Mouse (Mus musculus): Measurements from ENCODE around the gene Azin2. TPM values are rescaled to one million over a fixed set of nuclear protein-coding genes. Genes with fewer than 3 reads are reported as not detected.

Azin2 gene
- total and polyA plus RNA-seq, 3 experiments = 0.91 to 2.4 (median 1.7) TPM

- in situ Hi-C loops (cut with MboI; ENCODE audit: low pct_ligation_motif_present, low pct_unique_long_range_greater_than_20kb, low sequenced_read_pairs) = no loop called here
- H3K4me2 ChIP-seq (ENCODE audit: insufficient read depth, low read depth, poor library complexity, severe bottlenecking) = no peak overlapping the region
- H3K9me3 ChIP-seq (replicated peaks; ENCODE audit: low read length) = no peaks in the 10 kb centered on the region
- TF ChIP-seq KAT2A (IDR thresholded peaks at IDR 0.05; ENCODE audit: insufficient replicate concordance, low read length) = no peak
- no peak for TF ChIP-seq ETS1 (conservative IDR thresholded peaks at IDR 0.05; ENCODE audit: low read depth, low read length)
- no peak for TF ChIP-seq POLR2A (IDR thresholded peaks at IDR 0.05; ENCODE audit: low read depth, low read length)
- TF ChIP-seq MXI1 (IDR thresholded peaks at IDR 0.05; ENCODE audit: low read depth, low read length) = no peak
- no peak for TF ChIP-seq MYC (IDR thresholded peaks at IDR 0.05; ENCODE audit: low read depth, low read length)
- no peak for TF ChIP-seq GABPA (IDR thresholded peaks at IDR 0.05; ENCODE audit: insufficient replicate concordance, low read depth, low read length)
- no peak for TF ChIP-seq USF1 (IDR thresholded peaks at IDR 0.05; ENCODE audit: low read depth, low read length)
- no peak for TF ChIP-seq CHD2 (IDR thresholded peaks at IDR 0.05; ENCODE audit: low read length)
- TF ChIP-seq HCFC1 (IDR thresholded peaks at IDR 0.05; ENCODE audit: low read depth, low read length) = no peak
- no peak for TF ChIP-seq JUND (conservative IDR thresholded peaks at IDR 0.05; ENCODE audit: low read depth, low read length)
- no peak for TF ChIP-seq CTCF (conservative IDR thresholded peaks at IDR 0.05 in 1 of 2, IDR thresholded peaks at IDR 0.05 in 1 of 2; ENCODE audit: low read depth in 2 of 2, low read length in 2 of 2)
- TF ChIP-seq MAZ (IDR thresholded peaks at IDR 0.05; ENCODE audit: low read depth, low read length) = no peak
- no peak for TF ChIP-seq TBP (conservative IDR thresholded peaks at IDR 0.05; ENCODE audit: low read depth, low read length)
- TF ChIP-seq TCF12 (IDR thresholded peaks at IDR 0.05; ENCODE audit: low read depth, low read length) = no peak
- TF ChIP-seq JUN (IDR thresholded peaks at IDR 0.05; ENCODE audit: insufficient read depth, low read depth, low read length) = no peak
- no peak for TF ChIP-seq EP300 (IDR thresholded peaks at IDR 0.05; ENCODE audit: low read length)
- dilution Hi-C loops (cut with MboI; ENCODE audit: extremely low pct_ligation_motif_present, extremely low pct_unique_long_range_greater_than_20kb, low sequenced_read_pairs) = no loop called here
- H3K9ac ChIP-seq (ENCODE audit: insufficient read depth, low read depth) = no peak overlapping the region
- H3K36me3 ChIP-seq (replicated peaks in 1 of 2; ENCODE audit: control insufficient read depth in 1 of 2, insufficient read depth in 1 of 2, low read length in 1 of 2) = peaks cover 0 to 5% of the 10 kb centered on the region in 2 experiments
- no peaks in the 10 kb centered on the region for H3K27me3 ChIP-seq (replicated peaks)
- H3K79me2 ChIP-seq (replicated peaks; ENCODE audit: control insufficient read depth, extremely low read depth, insufficient read depth, poor library complexity, severe bottlenecking) = no peaks in the 10 kb centered on the region
- H3K27ac ChIP-seq (ENCODE audit: insufficient read depth, low read depth) = no peak overlapping the region
- DNase-seq (ENCODE audit: extremely low read depth) = no peak
- peaks cover 3 to 4% of the 10 kb centered on the region in 2 experiments; a peak in 2 of 4 replicates for H3K4me1 ChIP-seq (ENCODE audit: control insufficient read depth in 1 of 2, insufficient read depth in 2 of 2)
- H3K4me3 ChIP-seq (replicated peaks in 1 of 3; ENCODE audit: low read depth in 2 of 3, low read length in 2 of 3, poor library complexity in 1 of 3) = no peak overlapping the region
These were observed 66.4 kb downstream of the Azin2 start for GRCm38 (mm10) chr4:128895841-128896240.

GRCm38 (mm10) chr4:128894112-128894511 is 68.1 kb downstream of the Azin2 start:
- H3K4me1 ChIP-seq (ENCODE audit: control insufficient read depth in 1 of 2, insufficient read depth in 2 of 2) = peaks cover 3 to 4% of the 10 kb centered on the region in 2 experiments; a peak in 2 of 4 replicates
- H3K27me3 ChIP-seq (replicated peaks) = no peaks in the 10 kb centered on the region
- no peak overlapping the region for H3K9ac ChIP-seq (ENCODE audit: insufficient read depth, low read depth)
- no peaks in the 10 kb centered on the region for H3K79me2 ChIP-seq (replicated peaks; ENCODE audit: control insufficient read depth, extremely low read depth, insufficient read depth, poor library complexity, severe bottlenecking)
- H3K4me3 ChIP-seq (replicated peaks in 1 of 3; ENCODE audit: low read depth in 2 of 3, low read length in 2 of 3, poor library complexity in 1 of 3) = no peak overlapping the region
- no peaks in the 10 kb centered on the region for H3K36me3 ChIP-seq (replicated peaks in 1 of 2; ENCODE audit: control insufficient read depth in 1 of 2, insufficient read depth in 1 of 2, low read length in 1 of 2)
- peak; percentile 27 for DNase-seq (ENCODE audit: extremely low read depth)
- dilution Hi-C loops (cut with MboI; ENCODE audit: extremely low pct_ligation_motif_present, extremely low pct_unique_long_range_greater_than_20kb, low sequenced_read_pairs) = no loop called here
- no peak overlapping the region for H3K27ac ChIP-seq (ENCODE audit: insufficient read depth, low read depth)
- in situ Hi-C loops (cut with MboI; ENCODE audit: low pct_ligation_motif_present, low pct_unique_long_range_greater_than_20kb, low sequenced_read_pairs) = no loop called here
- H3K4me2 ChIP-seq (ENCODE audit: insufficient read depth, low read depth, poor library complexity, severe bottlenecking) = no peak overlapping the region
- H3K9me3 ChIP-seq (replicated peaks; ENCODE audit: low read length) = no peaks in the 10 kb centered on the region
- no peak for TF ChIP-seq USF1 (IDR thresholded peaks at IDR 0.05; ENCODE audit: low read depth, low read length)
- TF ChIP-seq ZNF384 (IDR thresholded peaks at IDR 0.05; ENCODE audit: low read depth, low read length) = no peak
- TF ChIP-seq USF2 (conservative IDR thresholded peaks at IDR 0.05; ENCODE audit: low read depth, low read length) = no peak
- TF ChIP-seq ZC3H11A (IDR thresholded peaks at IDR 0.05; ENCODE audit: low read depth, low read length) = no peak
- TF ChIP-seq HCFC1 (IDR thresholded peaks at IDR 0.05; ENCODE audit: low read depth, low read length) = no peak
- no peak for TF ChIP-seq ELF1 (IDR thresholded peaks at IDR 0.05; ENCODE audit: low read depth, low read length)
- TF ChIP-seq JUND (conservative IDR thresholded peaks at IDR 0.05; ENCODE audit: low read depth, low read length) = 0 out of 2 replicates have a peak, but pooled peaks have one; percentile 7
- no peak for TF ChIP-seq SMC3 (IDR thresholded peaks at IDR 0.05; ENCODE audit: low read depth, low read length)
- TF ChIP-seq NELFE (IDR thresholded peaks at IDR 0.05; ENCODE audit: low read depth, low read length) = no peak
- no peak for TF ChIP-seq MYC (IDR thresholded peaks at IDR 0.05; ENCODE audit: low read depth, low read length)
- no peak for TF ChIP-seq POLR2AphosphoS2 (IDR thresholded peaks at IDR 0.05; ENCODE audit: low read depth, low read length)
- TF ChIP-seq KAT2A (IDR thresholded peaks at IDR 0.05; ENCODE audit: insufficient replicate concordance, low read length) = no peak
- no peak for TF ChIP-seq IRF4 (IDR thresholded peaks at IDR 0.05; ENCODE audit: low read depth, low read length)
- peak; percentile 27; the same call in 1 of the 2 replicates for TF ChIP-seq EP300 (IDR thresholded peaks at IDR 0.05; ENCODE audit: low read length)
- TF ChIP-seq TBP (conservative IDR thresholded peaks at IDR 0.05; ENCODE audit: low read depth, low read length) = no peak
- TF ChIP-seq MAFK (IDR thresholded peaks at IDR 0.05; ENCODE audit: insufficient replicate concordance, low read length) = no peak
- peak; percentile 66 for TF ChIP-seq ETS1 (conservative IDR thresholded peaks at IDR 0.05; ENCODE audit: low read depth, low read length)
- no peak for TF ChIP-seq CHD1 (IDR thresholded peaks at IDR 0.05; ENCODE audit: low read depth, low read length)
- TF ChIP-seq POLR2A (IDR thresholded peaks at IDR 0.05; ENCODE audit: low read depth, low read length) = no peak
- TF ChIP-seq UBTF (IDR thresholded peaks at IDR 0.05; ENCODE audit: low read depth, low read length) = no peak
- no peak for TF ChIP-seq SIN3A (IDR thresholded peaks at IDR 0.05; ENCODE audit: low read length)
- TF ChIP-seq MAZ (IDR thresholded peaks at IDR 0.05; ENCODE audit: low read depth, low read length) = no peak
- TF ChIP-seq CTCF (conservative IDR thresholded peaks at IDR 0.05 in 1 of 2, IDR thresholded peaks at IDR 0.05 in 1 of 2; ENCODE audit: low read depth in 2 of 2, low read length in 2 of 2) = no peak
- no peak for TF ChIP-seq RAD21 (IDR thresholded peaks at IDR 0.05; ENCODE audit: low read depth, low read length)
- TF ChIP-seq RCOR1 (conservative IDR thresholded peaks at IDR 0.05; ENCODE audit: low read depth, low read length) = no peak
- peak; percentile 87 for TF ChIP-seq BHLHE40 (IDR thresholded peaks at IDR 0.05; ENCODE audit: low read depth, low read length)
